Mouse (Mus musculus) MEL-GATA-1-ER (cell line): ENCODE measurements at regions not wholly inside any gene's neighbourhood (a gene's known extent, or its start where the extent isn't known, plus 50 kb on each side); places are given as distances from the start of the nearest gene placed in this dataset.

Source experiments
- DNase-seq: peaks from one replicate; pipeline ENCODE4 v3.0.0-alpha.2; 2012; ENCODE audit warnings: low read depth; ENCODE audit errors: extremely low read depth

GRCm38 (mm10) chr6:117279297-117279696 lies 111.0 kb downstream of the Cxcl12 start:
- no peak for DNase-seq

DNA sequence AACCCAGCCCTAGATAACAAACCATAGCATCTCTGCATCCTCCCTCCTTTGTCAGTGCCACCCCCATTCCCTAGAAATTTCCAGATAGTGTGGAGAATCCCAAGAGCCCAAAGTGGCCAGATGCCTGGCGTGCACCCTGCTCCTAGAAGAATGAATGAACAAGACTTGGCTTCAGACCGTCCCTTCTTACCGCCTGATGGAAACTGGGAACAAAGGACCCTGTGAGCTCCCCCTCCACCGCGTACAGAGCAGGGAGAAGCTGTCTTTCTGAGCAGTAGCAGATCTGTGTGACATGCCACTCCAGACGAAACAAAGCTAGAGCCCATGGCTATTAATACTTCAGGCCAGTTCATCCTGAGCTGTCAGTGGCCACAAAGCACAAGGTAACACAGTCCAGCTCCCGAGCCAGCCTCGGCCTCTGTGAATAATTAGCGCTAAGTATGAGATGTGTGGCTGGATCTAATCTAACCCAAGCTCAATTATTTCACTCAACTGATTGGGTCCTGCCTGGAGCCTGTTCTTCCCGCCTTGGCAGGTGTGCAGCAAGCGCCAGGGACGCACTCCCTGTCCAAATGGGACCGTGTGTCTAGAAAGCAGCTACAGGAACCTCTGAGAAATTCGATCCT lies 111.6 kb downstream of the Cxcl12 start:
- no peak for DNase-seq

DNA sequence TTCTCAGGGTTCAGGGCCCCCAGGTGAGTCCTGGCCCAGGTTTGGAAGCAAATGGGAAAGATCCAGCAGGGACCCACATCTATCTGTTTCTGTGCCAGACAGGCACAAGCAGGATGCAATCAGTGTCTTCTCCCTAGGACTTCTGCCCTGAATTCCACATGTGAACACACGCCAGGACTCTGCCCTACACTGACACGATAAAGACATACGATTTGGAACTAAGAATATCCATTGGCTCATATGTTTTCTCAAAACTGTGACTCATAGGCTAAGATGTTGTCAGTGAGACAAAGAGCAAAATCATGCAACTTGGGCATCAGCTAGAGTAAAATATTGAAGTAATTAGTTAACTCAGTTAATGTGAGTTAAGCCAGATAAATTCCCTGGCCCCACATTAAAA lies 112.6 kb downstream of the Cxcl12 start:
- DNase-seq: no peak

DNA sequence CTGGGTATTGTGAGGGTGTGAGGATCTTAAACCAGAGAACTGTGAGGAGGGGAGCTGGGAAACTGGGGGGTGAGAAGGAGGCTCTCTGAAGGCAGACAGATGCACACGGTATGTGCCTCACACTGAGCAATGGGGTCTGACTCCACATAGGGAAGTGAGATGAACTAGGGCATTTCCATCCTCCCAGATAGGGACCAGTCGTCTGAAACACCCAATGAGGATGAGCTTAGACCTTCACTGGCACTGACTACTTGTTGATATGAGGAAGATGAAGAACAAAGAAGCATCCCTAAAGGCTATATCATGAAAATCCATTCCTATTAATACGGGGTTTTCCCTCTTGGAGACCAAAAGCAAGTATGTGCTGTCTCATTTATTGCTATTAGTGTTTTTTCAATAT lies 115.3 kb downstream of the Cxcl12 start:
- DNase-seq: no peak

DNA sequence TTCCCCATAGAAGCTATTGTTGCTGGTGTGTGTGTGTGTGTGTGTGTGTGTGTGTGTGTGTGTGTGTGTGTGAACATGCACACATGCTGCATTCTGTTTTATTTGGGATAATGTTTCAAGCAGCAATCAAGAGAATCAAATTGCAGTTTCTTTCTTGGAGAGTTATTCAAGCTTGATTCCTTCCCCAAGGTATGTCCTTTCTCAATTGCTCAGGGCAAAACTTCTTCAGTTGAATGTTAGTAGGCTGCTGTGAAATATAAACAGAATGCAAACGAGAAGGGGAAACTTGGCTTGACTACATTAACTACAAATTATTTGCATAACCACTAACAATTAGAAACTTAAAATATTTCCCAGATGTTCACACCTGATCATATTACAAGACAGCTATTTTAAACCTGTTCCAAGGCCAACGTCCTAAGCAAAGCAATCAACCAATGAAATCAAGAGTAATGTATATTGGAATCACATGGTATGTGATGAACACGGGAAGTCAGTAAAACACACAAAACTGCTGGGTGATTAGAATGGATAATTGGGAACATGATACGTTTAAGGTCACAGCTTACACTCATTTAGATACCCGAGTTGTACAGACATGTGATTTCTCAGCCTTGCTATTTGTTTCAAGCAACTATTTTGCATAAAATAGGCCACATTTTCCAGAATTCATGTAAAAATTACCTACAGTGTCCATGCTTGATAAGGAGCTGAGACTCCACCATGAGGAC lies 116.2 kb downstream of the Cxcl12 start:
- DNase-seq: no peak

DNA sequence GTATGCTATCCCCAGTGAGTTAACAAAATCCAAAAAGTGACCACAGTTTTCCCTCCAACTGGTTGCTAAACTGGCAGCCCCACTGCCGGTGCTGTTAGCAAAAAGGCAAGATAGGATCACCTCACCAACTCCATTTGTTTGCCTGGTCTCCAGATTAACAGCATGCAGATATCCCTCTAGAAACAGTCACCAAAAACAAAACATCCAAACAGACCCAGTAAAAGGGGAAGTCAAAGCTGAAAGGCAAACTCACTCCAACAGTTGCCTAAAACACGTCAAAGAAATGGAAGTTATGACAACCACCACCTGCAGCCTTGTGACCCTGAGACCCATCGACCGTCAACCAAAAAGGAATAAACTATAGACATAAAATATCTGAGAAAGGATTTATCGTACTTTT lies 119.1 kb downstream of the Cxcl12 start:
- DNase-seq: no peak

DNA sequence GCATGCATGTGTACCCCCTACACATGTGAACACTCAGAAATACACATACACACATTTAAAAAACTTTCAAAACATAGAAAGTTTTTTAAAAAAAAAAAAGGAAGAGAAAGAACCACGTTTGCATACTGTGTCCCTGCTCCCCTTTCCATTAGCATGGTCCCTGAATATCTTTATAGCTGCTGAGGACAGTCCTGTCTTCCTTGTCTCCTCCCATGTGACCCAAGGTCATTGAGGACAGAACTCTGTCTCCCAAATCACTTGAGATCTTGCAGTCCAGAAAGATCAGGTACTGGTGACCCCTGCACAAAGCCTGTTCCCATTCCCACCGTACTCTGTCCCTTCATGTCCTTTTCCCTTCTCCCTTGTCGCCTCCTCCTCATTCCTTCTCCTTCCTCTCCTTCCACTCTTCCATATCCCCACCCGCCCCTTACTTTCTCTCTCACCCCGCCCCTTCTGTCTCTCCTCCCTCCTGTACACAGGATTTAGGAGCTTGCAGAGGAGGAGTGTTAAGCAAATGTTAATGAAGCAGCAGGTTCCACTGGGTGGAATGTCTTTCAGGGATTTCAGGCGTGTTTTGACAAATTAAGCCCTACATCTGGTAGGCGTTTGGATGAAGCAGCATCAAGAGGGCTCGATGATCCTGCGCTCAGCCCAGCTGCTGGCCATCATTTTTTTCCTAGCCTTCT lies 125.6 kb downstream of the Cxcl12 start:
- DNase-seq: no peak

GRCm38 (mm10) chr6:117297918-117298317 lies 129.6 kb downstream of the Cxcl12 start:
- no peak for DNase-seq

- no peak for DNase-seq
Measured at GRCm38 (mm10) chr6:117299503-117300288, 131.4 kb downstream of the Cxcl12 start.

DNA sequence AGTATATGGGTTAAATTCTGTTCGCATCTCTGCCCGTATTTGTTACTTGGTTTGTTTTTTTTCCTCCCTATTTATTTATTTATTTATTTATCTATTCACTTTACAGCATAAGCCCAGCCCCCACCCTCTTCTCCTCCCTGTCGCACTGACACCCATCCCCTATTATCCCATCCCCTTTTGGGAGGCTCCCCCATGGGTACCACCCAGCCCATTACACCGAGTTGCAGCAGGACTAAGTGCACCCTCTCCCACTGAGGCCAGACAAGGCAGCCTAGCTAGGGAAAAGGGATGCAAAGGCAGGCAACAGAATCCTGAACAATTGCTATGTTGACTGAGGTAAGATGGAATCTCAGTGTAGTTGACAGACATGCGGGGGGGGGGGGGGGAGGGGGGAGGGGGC lies 135.0 kb downstream of the Cxcl12 start:
- DNase-seq: no peak

GRCm38 (mm10) chr6:117305736-117306250 lies 137.5 kb downstream of the Cxcl12 start:
- DNase-seq: no peak

DNA sequence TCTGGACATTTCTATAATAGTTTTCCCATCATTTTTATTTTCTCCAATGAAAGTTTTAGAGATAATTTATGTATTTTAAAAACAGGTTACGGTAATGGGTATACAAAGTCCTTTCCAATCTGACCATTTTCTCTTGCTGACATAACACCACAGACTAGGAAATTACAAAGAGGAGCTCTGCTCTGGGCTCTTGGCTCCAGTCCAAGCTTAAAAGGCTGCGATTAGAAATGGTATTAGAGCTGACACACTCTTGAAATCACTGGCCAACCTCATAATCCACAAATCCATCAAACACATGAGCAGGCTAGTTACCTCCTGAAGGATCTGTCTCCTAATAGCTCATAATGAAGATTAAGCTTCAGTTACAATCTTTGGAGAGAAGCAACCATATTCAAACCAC lies 140.3 kb downstream of the Cxcl12 start:
- DNase-seq: no peak

GRCm38 (mm10) chr6:117312891-117313781 lies 144.8 kb downstream of the Cxcl12 start:
- no peak for DNase-seq

GRCm38 (mm10) chr6:117313944-117314566 lies 145.7 kb downstream of the Cxcl12 start:
- no peak for DNase-seq

GRCm38 (mm10) chr6:117323301-117323700 lies 155.0 kb downstream of the Cxcl12 start:
- no peak for DNase-seq

DNA sequence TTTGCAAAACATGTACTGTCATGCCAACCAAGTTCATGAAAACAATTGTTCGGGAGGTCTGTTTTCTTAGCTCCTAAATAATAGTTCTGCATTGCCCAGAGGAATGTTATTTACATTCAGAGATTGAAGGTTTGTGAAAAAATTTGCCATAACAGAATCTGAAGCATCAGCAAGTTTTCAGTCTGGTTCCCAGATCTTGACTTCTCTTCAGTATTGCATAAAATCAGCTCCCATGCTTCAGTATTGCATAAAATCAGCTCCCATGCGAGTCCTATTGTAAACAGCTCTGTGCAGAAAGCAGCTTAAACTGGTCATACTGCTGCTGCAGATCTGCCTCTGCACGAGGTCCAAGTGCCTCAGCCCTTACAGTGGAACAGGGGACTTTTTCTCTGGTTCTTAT lies 155.5 kb downstream of the Cxcl12 start:
- DNase-seq: no peak

- no peak for DNase-seq
Measured at GRCm38 (mm10) chr6:117326835-117327775, 158.8 kb downstream of the Cxcl12 start.

DNA sequence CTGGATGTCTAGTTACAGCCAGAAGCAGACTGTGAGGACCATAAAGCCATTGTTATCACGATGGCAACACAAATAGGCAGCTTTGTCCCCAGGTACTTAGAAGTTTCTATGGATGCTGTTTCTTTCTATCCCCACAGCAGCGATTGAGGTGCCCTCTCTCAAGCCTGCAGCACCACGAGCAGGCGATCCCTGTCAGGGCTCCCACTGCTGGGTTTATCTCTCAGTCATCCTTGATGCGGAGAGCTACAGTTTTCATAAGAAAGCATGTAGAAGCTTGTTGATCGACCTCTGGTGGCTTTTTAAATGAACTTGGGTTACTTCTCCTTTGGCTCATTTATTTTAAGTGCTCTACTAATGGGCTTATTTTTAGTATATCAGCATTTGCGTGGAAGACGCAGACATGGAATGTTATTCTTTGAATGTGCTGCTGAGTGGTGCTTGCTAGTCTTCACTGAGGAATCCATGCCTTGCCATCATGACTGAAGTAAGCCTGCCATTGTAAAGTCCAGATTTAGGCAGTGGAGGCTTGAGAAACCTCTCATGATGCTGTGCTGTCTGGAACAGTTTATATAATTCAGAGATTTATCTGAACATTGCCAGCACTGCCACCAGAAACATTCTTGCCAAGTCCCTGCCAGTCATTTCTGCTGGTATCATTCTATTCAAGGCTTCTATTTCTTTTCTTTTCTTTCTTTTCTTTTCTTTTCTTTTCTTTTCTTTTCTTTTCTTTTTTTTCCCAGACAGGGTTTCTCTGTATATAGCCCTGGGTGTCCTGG lies 161.0 kb downstream of the Cxcl12 start:
- DNase-seq: no peak
